Mouse (Mus musculus) brain, embryonic 18.5 days (tissue): ENCODE measurements around the gene Gas2l2.

Experiments used
- DNase-seq: peaks from one replicate; pipeline ENCODE4 v3.0.0-alpha.2; 2012; ENCODE audit warnings: low read depth, low spot score

Gene Gas2l2

GRCm38 (mm10) chr11:83397626-83398025 lies 31.6 kb downstream of the Gas2l2 start:
- no peak for DNase-seq

GRCm38 (mm10) chr11:83394802-83395439 lies 34.3 kb downstream of the Gas2l2 start:
- peak; percentile 43 for DNase-seq

GRCm38 (mm10) chr11:83393062-83393461 lies 36.2 kb downstream of the Gas2l2 start:
- no peak for DNase-seq

DNA sequence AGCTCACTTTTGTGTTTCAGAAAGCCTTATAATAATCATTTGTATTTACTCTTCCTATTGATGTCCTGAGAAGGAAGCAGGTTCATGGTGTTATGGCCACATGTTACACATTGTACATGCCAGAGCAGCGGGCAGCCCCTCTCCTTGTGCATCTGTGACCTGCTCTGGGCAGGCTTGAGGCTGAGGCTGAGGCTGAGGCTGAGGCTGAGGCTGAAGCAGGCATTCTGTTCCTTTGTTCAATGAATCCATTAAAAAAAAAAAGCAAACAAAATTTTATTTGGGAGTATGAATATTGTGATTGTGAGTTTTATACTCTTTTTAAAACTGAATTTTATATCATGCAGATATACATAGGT lies 45.7 kb downstream of the Gas2l2 start:
- DNase-seq = no peak

- DNase-seq = no peak
Observed at GRCm38 (mm10) chr11:83382876-83383531, 46.3 kb downstream of the Gas2l2 start.

- DNase-seq = no peak
Observed at GRCm38 (mm10) chr11:83379745-83380341, 49.4 kb downstream of the Gas2l2 start.
